Mouse (Mus musculus) embryo, embryonic 10.5 days (tissue): ENCODE results near the gene Clic3.
A peak's percentile ranks its signal among the peaks of the same experiment; 100 is the strongest.

Source experiments
- DNase-seq: peaks from one replicate; pipeline ENCODE4 v3.0.0-alpha.2; 2015; ENCODE audit warnings: low spot score

Clic3 gene

DNA sequence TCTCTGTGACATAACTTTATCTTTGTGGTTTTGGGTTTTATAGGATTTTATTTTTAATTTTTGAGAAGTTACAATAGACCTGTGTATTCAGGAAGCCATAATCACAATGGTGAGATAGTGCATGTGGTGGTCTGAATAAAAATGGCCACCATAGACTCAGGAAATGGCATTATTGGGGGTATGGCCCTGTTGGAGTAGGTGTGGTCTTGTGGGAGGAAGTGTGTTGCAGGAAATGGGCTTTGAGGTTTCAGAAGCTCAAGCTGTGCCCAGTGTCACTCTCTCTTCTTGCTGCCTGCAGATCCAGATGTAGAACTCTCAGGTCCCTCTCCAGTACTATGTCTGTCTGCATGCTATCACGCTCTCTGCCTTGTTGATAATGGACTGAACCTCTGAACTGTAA, 23.9 kb downstream of the Clic3 start:
- no peak for DNase-seq

- peak; percentile 53 for DNase-seq
Measured at GRCm38 (mm10) chr2:25482969-25483368, 26.3 kb downstream of the Clic3 start.

DNA sequence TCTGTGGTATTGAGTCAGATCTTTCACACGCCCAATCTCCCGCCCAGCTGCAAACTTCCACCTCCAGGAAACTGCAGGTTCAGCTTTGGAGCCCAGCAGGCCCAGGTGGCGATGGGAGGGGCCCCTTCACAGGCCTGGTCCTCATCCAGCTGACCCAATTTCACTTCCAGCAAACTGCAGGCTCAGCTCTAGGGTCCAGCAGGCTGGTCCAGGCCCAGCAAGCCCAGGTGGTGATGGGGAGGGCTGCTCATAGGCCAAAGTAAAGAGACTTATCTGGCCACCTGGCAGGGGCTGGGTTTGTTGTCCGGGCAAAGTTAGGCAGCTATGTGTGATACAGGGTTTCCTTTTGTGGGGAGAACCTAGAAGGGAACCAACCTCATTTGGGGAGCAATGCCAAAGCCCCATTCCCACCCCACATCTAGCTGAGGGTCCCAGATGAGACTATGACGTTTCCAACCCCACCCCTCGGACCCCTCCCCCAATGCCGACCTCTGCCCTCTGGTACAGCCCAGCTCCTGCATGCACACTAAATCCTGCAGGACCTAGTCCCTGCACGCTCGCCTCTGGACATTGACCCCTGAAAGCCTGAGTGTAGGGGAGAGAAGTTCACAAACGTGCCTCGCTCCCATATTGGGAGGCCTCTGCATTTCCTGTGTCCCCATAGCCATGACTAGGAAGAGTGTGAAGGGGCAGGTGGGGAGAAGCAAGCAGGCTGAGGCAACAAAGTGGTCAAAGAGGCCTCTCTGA, 28.4 kb downstream of the Clic3 start:
- no peak for DNase-seq

GRCm38 (mm10) chr2:25487965-25488670, 31.5 kb downstream of the Clic3 start:
- DNase-seq = no peak

GRCm38 (mm10) chr2:25488671-25489068, 32.0 kb downstream of the Clic3 start:
- DNase-seq = no peak

GRCm38 (mm10) chr2:25492988-25493387, 36.4 kb downstream of the Clic3 start:
- DNase-seq = no peak

DNA sequence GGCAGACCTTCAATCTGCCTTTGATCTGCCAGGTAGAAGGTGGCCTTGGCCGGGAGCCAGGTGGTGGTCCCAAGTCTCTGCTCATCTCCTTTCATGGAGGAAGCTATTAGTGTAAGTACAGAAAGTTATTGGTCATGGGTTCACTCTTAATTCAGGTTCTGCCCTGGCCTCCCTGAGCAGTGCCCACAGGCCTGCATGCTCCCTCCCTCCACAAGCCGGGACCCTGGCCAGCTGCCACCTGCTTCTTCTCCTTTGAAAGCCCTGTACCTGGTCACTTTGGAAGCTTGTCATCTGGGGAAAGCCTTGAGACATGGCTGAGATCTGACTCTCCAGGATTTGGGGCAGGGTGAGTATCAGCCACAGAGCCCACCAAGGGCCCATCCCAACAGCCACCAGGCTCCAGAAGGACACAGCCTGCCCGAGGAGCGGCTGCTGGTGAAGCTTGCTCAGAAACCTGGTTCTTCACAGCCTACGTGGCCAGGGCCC, 36.9 kb downstream of the Clic3 start, which contains the start of gene Lcn12:
Gene Lcn12 (minus strand): TSS at position 436 of the 486 bp plus-strand sequence.
- DNase-seq = no peak

GRCm38 (mm10) chr2:25496462-25496861, 39.8 kb downstream of the Clic3 start:
- DNase-seq = peak; percentile 66

DNA sequence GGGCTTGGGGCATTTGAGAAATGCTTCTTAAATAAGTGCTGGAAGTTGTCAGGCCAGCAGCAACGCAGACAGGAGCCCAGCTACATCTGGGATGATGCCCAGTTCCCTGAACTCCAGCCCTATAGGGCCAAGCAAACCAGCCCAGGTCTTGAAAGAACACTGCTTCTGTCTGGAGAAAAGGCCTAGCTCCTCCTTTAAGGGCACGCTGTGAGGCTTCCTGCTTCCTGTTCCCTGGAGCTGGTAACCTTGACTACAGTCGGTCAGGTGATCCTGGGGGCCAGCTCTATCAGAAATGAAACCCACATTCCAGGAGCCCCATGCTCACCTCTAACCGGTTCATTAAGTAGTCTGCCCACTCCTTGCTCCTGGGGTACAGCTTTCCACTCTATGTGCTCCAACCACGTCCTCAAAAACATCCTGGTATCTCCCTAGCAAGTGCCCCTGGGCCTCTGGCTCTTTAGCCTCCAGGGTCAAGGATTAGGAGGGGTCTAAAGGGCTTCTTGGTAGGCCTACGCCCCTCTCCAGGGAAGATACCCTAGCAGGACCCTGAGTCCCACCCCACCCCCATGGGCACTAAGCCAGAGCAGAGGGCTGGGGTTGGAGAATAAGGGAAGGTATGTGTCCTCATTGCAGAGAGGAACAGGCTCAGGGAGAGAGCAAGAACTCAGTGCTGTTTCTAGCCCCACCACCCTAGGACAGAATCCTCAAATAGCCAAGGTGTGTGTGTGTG, 41.4 kb downstream of the Clic3 start:
- DNase-seq = peak; percentile 3

DNA sequence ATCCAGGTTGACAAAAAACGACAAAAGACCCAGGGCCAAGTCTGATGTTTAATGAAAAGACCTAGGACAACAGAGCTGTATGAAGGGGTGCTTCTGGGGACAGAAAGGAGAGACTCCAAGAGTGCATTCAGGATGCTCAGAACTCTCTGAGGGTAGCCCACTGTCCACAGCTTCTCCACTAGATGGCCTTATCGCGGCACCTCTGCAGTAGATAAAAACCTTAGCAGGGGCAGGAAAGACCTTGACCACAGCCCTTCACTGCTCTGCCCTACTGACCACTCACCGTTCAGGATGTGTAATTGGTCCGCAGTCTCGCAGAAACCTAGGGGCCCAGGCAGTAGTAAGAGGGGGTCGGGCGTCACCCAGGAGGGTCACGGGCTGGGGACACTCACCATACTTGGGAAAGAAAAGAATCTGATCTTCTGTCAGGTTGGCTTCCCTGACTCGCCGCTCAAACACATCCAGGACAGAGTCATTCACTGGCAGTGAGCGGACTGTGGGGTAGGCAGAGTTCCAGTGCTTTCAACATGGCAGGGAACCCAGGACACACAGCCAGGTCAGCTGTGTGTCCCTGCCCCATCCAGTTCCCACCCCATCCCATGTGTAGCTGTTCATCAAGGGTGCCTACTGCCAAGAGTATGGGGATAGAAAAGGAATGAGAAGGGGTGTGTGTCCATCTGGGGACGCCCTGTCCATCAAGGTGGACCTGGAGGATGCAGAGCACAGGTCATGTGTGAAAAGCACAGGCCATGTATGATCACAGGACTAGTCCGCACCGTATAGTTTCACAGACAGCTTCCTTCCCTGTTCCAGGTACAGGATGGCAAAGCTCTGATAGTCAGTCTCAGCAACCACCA, 42.2 kb downstream of the Clic3 start:
- no peak for DNase-seq

- DNase-seq = no peak
Measured at GRCm38 (mm10) chr2:25500071-25500575, 43.5 kb downstream of the Clic3 start.

DNA sequence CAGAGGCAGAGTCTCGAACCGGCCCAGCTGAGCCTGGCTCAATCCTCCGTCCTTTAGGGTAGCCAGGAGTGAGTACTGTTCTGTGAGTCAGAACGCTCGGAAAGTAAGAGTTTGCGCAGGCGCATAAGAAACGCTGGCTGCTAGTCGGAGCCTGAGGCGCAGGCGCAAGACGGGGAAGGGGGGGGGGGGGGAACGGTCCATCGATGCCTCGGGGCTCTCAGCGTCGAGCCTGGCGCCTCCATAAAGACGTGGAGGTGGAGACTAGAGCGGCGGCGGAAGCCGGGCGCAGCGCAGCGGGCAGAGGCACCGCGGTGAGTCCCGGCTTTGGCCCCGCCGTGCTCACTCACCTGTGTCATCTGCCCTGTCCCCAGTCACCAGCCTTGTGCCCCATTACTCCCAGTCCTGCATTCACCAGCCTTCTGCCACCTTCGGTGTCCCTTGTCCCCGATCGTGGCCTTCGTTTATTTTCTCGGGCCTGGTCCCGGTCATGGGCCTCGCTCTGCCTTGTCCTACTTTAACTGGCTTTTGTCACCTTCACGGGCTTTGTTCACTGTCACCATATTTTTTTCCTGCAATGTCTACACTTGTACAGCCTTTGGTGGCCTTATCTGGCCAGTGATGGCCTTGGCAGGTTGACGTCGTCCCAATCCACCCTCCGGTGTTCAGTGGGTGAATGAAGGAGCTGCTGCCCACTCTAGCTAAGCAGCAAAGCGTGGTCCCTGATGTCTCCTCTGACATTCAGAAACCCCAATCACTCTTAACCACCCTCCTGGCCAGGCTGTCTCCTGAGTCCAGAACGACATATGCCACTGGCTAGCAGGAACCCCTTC, 44.2 kb downstream of the Clic3 start, which contains the start of gene Fbxw5:
Gene Fbxw5 (plus strand): TSS at position 175 of the 830 bp plus-strand sequence.
- peak; percentile 98 for DNase-seq

DNA sequence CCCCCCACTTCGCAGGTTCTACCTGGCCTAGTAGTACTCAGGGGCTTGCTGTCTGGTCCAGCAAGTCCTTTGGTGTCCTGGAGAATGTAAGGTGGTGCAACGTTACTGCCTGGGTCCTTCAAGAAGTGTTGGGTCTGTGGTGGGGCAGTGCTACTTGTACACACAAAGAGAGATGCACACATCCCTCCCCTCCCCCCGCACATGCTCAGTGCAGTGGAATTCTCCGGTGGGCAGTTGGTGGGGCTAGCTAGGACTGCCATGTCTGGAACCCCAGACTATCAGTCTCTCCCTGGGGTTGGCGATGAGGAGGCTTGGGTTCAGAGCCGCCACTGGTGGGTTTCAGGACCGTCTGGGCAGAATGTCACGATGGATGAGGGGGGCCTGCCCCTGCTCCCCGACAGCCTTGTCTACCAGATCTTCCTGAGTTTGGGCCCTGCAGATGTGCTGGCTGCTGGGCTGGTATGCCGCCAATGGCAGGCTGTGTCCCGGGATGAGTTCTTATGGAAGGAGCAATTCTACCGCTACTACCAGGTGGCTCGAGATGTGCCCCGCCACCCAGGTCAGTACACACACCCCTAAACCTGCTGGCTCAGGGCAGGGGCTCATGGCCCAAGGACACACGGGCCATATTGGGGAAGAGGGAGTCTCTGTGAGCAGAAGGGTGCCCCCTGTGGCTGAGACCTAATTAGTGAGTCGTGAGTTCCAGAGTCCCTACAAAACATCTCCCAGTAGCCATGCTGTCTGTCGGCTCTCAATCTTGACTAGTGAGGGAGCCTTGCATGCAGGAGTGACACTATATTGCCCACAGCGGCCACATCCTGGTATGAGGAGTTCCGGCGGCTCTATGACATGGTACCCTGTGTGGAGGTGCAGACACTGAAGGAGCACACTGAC, 45.2 kb downstream of the Clic3 start, which contains the start of gene C8g:
Gene C8g (minus strand): TSS at position 127 of the 894 bp plus-strand sequence.
- peak; percentile 16 for DNase-seq

- DNase-seq = no peak
Measured at GRCm38 (mm10) chr2:25502726-25503125, 46.1 kb downstream of the Clic3 start.

DNA sequence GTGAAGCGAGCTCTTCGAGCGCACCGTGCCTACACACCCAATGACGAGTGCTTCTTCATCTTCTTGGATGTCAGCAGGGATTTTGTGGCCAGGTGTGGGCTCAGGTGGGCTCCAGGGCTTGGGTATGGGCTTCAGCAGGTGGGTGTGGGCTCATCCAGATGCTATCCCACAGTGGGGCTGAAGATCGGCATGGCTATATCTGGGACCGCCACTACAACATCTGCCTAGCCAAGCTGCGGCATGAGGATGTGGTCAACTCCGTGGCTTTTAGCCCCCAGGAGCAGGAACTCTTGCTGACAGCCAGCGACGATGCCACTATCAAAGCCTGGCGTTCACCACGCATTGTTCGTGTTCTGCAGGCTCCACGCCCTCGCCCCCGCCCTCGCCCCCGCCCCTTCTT, 47.9 kb downstream of the Clic3 start:
- DNase-seq = no peak

DNA sequence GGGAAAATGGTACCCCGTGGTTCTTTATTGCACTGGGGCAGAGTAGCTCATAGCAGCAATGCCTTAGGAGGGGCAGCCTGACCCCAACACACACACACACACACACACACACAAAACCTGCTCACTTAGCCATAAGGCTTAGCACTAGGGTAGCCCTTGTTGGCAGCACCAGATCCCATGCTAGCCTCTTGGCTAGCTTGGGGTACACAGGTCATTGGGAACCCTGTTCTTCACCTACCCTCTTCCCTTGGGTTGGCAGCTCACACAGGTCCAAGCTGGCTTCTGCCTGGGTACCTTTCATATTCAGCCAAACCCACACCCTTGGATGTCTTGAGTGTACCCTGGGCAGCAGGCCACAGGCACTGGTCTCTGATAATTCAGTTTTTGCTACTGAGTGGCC, 48.4 kb downstream of the Clic3 start:
- DNase-seq = no peak

DNA sequence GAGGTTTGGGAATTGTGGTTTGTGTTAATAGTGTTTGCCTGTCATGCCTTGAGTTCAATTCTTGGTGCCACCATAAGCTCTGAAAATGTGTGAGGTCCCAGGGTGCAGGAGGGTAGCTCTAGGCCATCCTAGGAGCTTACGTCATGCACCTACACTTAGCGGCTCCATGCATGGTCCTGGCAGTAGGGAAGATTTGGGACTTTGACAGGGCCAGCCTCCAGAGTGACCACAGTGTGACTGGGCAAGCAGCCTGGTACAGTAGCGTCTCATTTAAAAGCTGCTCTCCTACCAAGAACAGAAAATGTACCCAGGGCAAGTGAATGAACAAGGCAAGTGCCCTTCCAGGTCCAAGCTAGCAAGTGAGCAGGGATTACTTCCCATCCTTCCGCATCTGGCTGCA, 49.2 kb downstream of the Clic3 start:
- DNase-seq = no peak

DNA sequence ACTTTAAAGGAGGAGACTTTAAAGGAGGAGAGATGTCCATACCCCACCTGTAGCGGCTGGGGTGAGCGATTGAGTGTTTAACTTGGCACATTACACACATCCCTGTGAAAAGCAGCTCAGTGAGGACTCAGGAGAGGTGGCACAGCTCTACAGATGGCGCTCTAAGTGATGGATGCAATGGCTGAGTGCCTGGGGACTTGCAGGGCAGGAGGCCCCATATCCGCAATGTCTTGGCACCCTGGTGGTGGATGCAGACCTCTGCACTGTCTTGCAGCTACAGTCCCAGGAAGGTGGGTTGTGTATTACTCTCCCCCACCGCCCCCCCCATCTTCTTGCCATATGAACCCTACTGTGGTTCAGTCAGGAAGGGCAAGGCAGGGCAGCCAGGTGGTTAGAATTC, 50.3 kb downstream of the Clic3 start:
- DNase-seq = peak; percentile 29
